Mouse (Mus musculus): ENCODE measurements at regions not wholly inside any gene's neighbourhood (a gene's known extent, or its start where the extent isn't known, plus 50 kb on each side); places are given as distances from the start of the nearest gene placed in this dataset.

GRCm38 (mm10) chr3:139844443-139844842 is 638.9 kb downstream of the Stpg2 start:
- H3K9me3 ChIP-seq: no peaks in the 10 kb centered on the region
- WGBS: 61% methylated on average over 3 of the region's 3 CpGs
- H3K27me3 ChIP-seq: no peaks in the 10 kb centered on the region
- ATAC-seq (ENCODE audit: low FRiP score, low read depth): no peak
- no peak overlapping the region for H3K9ac ChIP-seq (replicated peaks)
- H3K4me2 ChIP-seq (replicated peaks): no peak overlapping the region
- no peak overlapping the region for H3K27ac ChIP-seq (replicated peaks)
- no peak overlapping the region for H3K4me3 ChIP-seq
- no peaks in the 10 kb centered on the region for H3K4me1 ChIP-seq
- no peaks in the 10 kb centered on the region for H3K36me3 ChIP-seq

- Histone ChIP-seq H3K4me3 (no peak overlapping the region), H3K9me3 (no peaks in the 10 kb centered on the region), H3K9ac (replicated peaks) (no peak overlapping the region), H3K4me2 (replicated peaks) (no peak overlapping the region), H3K27ac (replicated peaks) (no peak overlapping the region), H3K4me1 (no peaks in the 10 kb centered on the region), H3K36me3 (no peaks in the 10 kb centered on the region), H3K27me3 (no peaks in the 10 kb centered on the region)
- ATAC-seq (ENCODE audit: low FRiP score, low read depth): no peak
- WGBS: 50% methylated on average over 5 of the region's 5 CpGs
Measured at GRCm38 (mm10) chr3:139847826-139848225, 642.3 kb downstream of the Stpg2 start.

GRCm38 (mm10) chr3:139859966-139860635 is 654.6 kb downstream of the Stpg2 start:
- H3K36me3 ChIP-seq: no peaks in the 10 kb centered on the region
- WGBS: 64% methylated on average over 16 of the region's 16 CpGs
- ATAC-seq (ENCODE audit: low FRiP score, low read depth): 0 out of 2 replicates have a peak, but pooled peaks have one; percentile 10
- no peaks in the 10 kb centered on the region for H3K27me3 ChIP-seq
- no peak overlapping the region for H3K9ac ChIP-seq (replicated peaks)
- H3K4me3 ChIP-seq: no peak overlapping the region
- H3K4me2 ChIP-seq (replicated peaks): no peak overlapping the region
- no peak overlapping the region for H3K27ac ChIP-seq (replicated peaks)
- peaks cover 18% of the 10 kb centered on the region for H3K4me1 ChIP-seq
- no peaks in the 10 kb centered on the region for H3K9me3 ChIP-seq

GRCm38 (mm10) chr3:139860831-139861371 is 655.4 kb downstream of the Stpg2 start:
- no peak overlapping the region; the same call in 1 of the 2 replicates for H3K27ac ChIP-seq (replicated peaks)
- ATAC-seq (ENCODE audit: low FRiP score, low read depth): peak; percentile 58
- no peak overlapping the region for H3K4me3 ChIP-seq
- no peak overlapping the region for H3K9ac ChIP-seq (replicated peaks)
- no peaks in the 10 kb centered on the region for H3K9me3 ChIP-seq
- H3K27me3 ChIP-seq: no peaks in the 10 kb centered on the region
- 38% methylated on average over 9 of the region's 9 CpGs for WGBS
- no peaks in the 10 kb centered on the region for H3K36me3 ChIP-seq
- H3K4me1 ChIP-seq: peaks cover 18% of the 10 kb centered on the region
- no peak overlapping the region for H3K4me2 ChIP-seq (replicated peaks)

DNA sequence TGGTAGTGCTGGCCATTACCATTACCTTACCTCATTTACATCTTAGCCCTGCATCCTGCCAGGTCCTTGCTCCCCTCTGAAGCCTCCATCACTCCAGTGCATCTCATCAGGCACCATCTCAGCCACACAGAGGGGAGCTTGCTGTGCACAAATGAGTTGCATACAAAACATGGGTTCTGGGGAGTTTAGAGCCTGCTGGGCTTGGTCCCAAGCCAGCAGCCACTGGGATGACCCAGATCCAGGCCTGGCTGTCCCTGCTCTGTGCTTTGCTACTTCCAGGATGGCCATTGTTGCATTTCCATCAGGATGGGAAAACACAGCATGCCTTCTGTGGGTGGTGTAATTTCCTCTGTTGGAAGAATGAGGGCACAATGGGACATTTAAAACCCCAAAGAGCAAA is 660.8 kb downstream of the Stpg2 start:
- H3K27ac ChIP-seq (replicated peaks): no peak overlapping the region
- no peak overlapping the region for H3K4me2 ChIP-seq (replicated peaks)
- no peak overlapping the region for H3K9ac ChIP-seq (replicated peaks)
- H3K4me1 ChIP-seq: peaks cover 2% of the 10 kb centered on the region; the same call in 1 of the 2 replicates
- no peaks in the 10 kb centered on the region for H3K9me3 ChIP-seq
- no peaks in the 10 kb centered on the region for H3K36me3 ChIP-seq
- H3K27me3 ChIP-seq: no peaks in the 10 kb centered on the region
- ATAC-seq (ENCODE audit: low FRiP score, low read depth): peak; percentile 27; the same call in 1 of the 2 replicates
- no peak overlapping the region for H3K4me3 ChIP-seq

DNA sequence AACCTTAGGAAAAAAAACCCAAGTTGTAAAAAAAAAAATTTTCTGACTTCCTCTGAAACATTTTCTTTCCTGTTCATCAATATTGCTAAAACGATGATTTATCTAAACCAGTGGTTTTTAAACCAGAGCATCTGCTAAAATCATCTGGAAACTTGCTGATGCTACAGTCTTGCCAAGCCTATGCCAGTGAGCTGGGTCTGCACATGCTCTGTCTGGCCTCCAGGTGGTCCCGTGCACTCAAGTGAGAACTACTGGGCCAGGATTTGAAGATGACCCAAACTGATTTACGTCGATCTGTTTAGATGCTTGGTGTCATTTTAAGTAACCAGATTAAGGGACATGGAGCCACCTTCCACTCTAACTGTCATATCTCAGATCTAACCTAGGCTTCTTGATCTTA is 661.5 kb downstream of the Stpg2 start:
- Histone ChIP-seq H3K4me1 (no peaks in the 10 kb centered on the region), H3K4me3 (no peak overlapping the region), H3K9ac (replicated peaks) (no peak overlapping the region), H3K27me3 (no peaks in the 10 kb centered on the region), H3K4me2 (replicated peaks) (no peak overlapping the region), H3K9me3 (no peaks in the 10 kb centered on the region), H3K27ac (replicated peaks) (no peak overlapping the region), H3K36me3 (no peaks in the 10 kb centered on the region)
- whole genome bisulfite sequencing: 86% methylated on average over 4 of the region's 4 CpGs
- ATAC-seq (ENCODE audit: low FRiP score, low read depth): no peak

- Histone ChIP-seq H3K9me3 (no peaks in the 10 kb centered on the region), H3K9ac (replicated peaks) (no peak overlapping the region), H3K36me3 (no peaks in the 10 kb centered on the region), H3K27me3 (no peaks in the 10 kb centered on the region), H3K4me3 (no peak overlapping the region), H3K4me1 (no peaks in the 10 kb centered on the region), H3K27ac (replicated peaks) (no peak overlapping the region), H3K4me2 (replicated peaks) (no peak overlapping the region)
- 77% methylated on average over 3 of the region's 3 CpGs for WGBS
- ATAC-seq (ENCODE audit: low FRiP score, low read depth): no peak
Measured at GRCm38 (mm10) chr3:139867499-139867898, 662.0 kb downstream of the Stpg2 start.

- H3K9ac ChIP-seq (replicated peaks): no peak overlapping the region
- no peak overlapping the region for H3K27ac ChIP-seq (replicated peaks)
- no peak for ATAC-seq (ENCODE audit: low FRiP score, low read depth)
- no peak overlapping the region for H3K4me3 ChIP-seq
- WGBS: 92% methylated on average over 3 of the region's 3 CpGs
- H3K36me3 ChIP-seq: no peaks in the 10 kb centered on the region
- H3K4me2 ChIP-seq (replicated peaks): no peak overlapping the region
- no peaks in the 10 kb centered on the region for H3K9me3 ChIP-seq
- H3K4me1 ChIP-seq: no peaks in the 10 kb centered on the region
- no peaks in the 10 kb centered on the region for H3K27me3 ChIP-seq
Measured at GRCm38 (mm10) chr3:139869779-139870178, 664.3 kb downstream of the Stpg2 start.

DNA sequence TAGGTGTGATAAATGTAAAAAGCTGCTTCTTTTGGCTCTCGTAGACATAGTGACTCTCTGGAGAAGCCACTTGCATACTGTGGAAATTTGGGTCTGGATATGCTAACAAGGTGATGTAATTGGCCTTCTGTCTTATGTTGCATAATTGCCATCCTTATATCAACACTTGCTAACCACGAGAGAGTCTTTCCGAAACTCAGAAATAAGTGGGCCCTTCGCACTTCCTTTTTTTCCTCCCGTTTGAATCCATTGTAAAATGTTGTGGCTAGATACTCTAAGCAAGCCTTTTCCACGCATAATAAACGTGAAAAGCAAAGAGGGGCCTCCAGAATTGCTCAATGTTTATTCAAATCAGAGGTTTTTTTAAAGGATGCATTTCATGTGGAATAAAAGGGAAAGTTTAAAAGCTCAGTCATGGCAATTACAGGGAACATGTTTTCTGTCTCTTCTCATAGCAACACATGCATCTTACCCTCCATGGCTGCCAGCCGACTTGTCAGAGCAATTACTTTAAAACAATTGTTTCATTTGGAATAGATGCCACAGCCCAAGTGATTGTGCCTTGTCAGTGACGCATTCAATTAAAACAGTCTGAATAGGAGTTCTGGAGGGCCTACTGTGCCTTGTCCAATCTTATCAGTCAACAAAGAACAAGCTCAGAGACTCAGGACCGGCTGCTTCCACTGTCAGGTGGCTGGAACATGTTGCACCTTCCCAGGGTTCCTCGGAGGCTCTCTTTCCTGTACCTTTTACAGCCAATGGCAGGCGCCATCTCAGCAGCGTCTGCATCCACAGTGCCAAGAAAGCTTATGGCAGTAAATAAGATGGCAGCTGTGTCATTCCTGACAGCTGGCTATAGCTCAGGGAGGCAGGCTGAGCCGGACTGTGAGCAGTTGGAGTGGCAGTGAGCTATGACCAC is 680.7 kb downstream of the Stpg2 start:
- peak; percentile 95 for ATAC-seq (ENCODE audit: low FRiP score, low read depth)
- Histone ChIP-seq H3K9ac (replicated peaks) (no peak overlapping the region), H3K36me3 (no peaks in the 10 kb centered on the region), H3K27ac (replicated peaks) (peak overlapping the region; percentile 20; the same call in 1 of the 2 replicates), H3K4me1 (peaks cover 10% of the 10 kb centered on the region), H3K4me2 (replicated peaks) (peak overlapping the region; percentile 31), H3K27me3 (no peaks in the 10 kb centered on the region), H3K4me3 (no peak overlapping the region), H3K9me3 (no peaks in the 10 kb centered on the region)
- 42% methylated on average over 14 of the region's 14 CpGs for WGBS

DNA sequence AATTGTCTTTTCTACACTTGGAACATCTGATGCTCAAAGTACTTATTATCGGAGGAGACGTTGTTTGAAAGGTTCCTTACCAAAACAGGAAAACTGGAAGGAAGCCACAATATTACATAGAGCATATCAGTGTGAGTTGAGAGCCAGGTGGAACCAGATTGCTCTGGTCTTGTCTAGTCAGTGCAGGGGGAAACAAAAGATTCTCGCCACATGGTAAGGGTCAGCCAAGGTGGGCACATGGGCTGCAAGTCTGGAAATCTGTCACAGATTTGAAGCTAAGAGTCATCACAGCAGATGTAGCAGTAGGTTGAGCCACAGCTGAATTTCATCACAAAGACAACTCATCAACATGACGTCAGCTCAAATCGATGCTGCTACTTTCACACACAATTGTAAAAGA is 681.8 kb downstream of the Stpg2 start:
- WGBS: 83% methylated on average over 5 of the region's 5 CpGs
- Histone ChIP-seq H3K4me1 (peaks cover 10% of the 10 kb centered on the region), H3K9me3 (no peaks in the 10 kb centered on the region), H3K36me3 (no peaks in the 10 kb centered on the region), H3K27me3 (no peaks in the 10 kb centered on the region), H3K4me3 (no peak overlapping the region), H3K4me2 (replicated peaks) (no peak overlapping the region), H3K27ac (replicated peaks) (no peak overlapping the region), H3K9ac (replicated peaks) (no peak overlapping the region)
- ATAC-seq (ENCODE audit: low FRiP score, low read depth): no peak

DNA sequence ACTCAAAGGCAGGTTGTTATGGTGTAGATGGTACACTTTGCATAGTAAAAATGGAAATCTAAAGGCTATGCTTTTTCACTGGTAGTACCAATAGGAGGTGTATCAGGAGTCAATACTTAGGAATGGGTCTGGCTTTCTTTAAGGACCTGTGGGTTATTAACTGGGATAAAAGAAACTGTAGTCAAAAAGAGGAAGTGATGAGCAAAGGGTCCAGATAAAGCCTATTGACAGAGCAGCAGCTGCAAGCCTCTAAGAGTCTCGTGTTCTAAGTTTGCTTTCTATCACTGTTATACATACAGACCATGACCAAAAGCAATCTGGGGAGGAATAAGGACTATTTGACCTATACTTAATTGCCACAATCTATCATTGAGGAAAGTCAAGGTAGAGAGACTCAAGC is 683.0 kb downstream of the Stpg2 start:
- WGBS: 82% methylated on average over 1 of the region's 1 CpGs
- H3K9me3 ChIP-seq: no peaks in the 10 kb centered on the region

GRCm38 (mm10) chr3:139890186-139890585 is 684.7 kb downstream of the Stpg2 start:
- Histone ChIP-seq H3K4me1 (peaks cover 10% of the 10 kb centered on the region), H3K9me3 (no peaks in the 10 kb centered on the region), H3K27ac (replicated peaks) (no peak overlapping the region), H3K36me3 (no peaks in the 10 kb centered on the region), H3K27me3 (no peaks in the 10 kb centered on the region), H3K4me3 (no peak overlapping the region), H3K4me2 (replicated peaks) (no peak overlapping the region), H3K9ac (replicated peaks) (no peak overlapping the region)
- 76% methylated on average over 2 of the region's 2 CpGs for WGBS
- ATAC-seq (ENCODE audit: low FRiP score, low read depth): no peak

More for the DNA sequence above, 683.0 kb downstream of the Stpg2 start:
- no peak overlapping the region for H3K4me3 ChIP-seq
- no peak overlapping the region for H3K4me2 ChIP-seq (replicated peaks)
- H3K27ac ChIP-seq (replicated peaks): no peak overlapping the region
- no peak for ATAC-seq (ENCODE audit: low FRiP score, low read depth)
- H3K36me3 ChIP-seq: no peaks in the 10 kb centered on the region
- no peak overlapping the region for H3K9ac ChIP-seq (replicated peaks)
- no peaks in the 10 kb centered on the region for H3K27me3 ChIP-seq
- H3K4me1 ChIP-seq: peaks cover 10% of the 10 kb centered on the region

Data from midbrain, embryonic 12.5 days (tissue).